Mouse (Mus musculus) embryonic facial prominence, embryonic 13.5 days (tissue): ENCODE results near the gene Adamtsl5. TPM values are rescaled to one million over a fixed set of nuclear protein-coding genes. Genes with fewer than 3 reads are reported as not detected.

ENCODE experiments used
- microRNA-seq: library from miRNA; unstranded; fragments of <30 nt; microRNA quantifications from one replicate; pipeline ENCODE4, GENCODE M21; 2016
- polyA plus RNA-seq: library from polyadenylated mRNA; unstranded; fragments of >200 nt; fragmentation: Nextera tagmentation; extraction: Ambion mirVana; gene quantifications from 2 replicates; pipeline ENCODE4 v1.2.1, GENCODE M21; 2015

Gene Adamtsl5
- polyA plus RNA-seq, 1 experiment from 2014 or later, result 3.2 TPM

Small RNA genes lying within 50 kb of the gene (microRNA-seq; reads per million reads assigned to microRNA genes)
- gene Gm22721, result not detected

Other genes with a start within 250 kb of the Adamtsl5 start
- 15.8 and 16.1 TPM in 2 replicates for gene Sbno2, start 242.8 kb downstream of the Adamtsl5 start, polyA plus RNA-seq
- 18.5 and 19.0 TPM in 2 replicates for gene Stk11, start 232.6 kb downstream of the Adamtsl5 start, polyA plus RNA-seq
- 491 and 513 TPM in 2 replicates for gene Atp5d, start 209.8 kb downstream of the Adamtsl5 start, polyA plus RNA-seq
- 6.8 and 9.8 TPM in 2 replicates for gene Cbarp, start 207.6 kb downstream of the Adamtsl5 start, polyA plus RNA-seq
- 21.2 and 25.7 TPM in 2 replicates for gene Midn, start 200.1 kb downstream of the Adamtsl5 start, polyA plus RNA-seq
- 142 and 162 TPM in 2 replicates for gene Cirbp, start 182.4 kb downstream of the Adamtsl5 start, polyA plus RNA-seq
- gene 1600002K03Rik, start 175.5 kb downstream of the Adamtsl5 start, polyA plus RNA-seq, result 11.0 and 11.6 TPM in 2 replicates
- 26.8 and 38.8 TPM in 2 replicates for gene Efna2, start 168.9 kb downstream of the Adamtsl5 start, polyA plus RNA-seq
- gene Mum1, start 122.0 kb downstream of the Adamtsl5 start, polyA plus RNA-seq, result 96.1 and 97.6 TPM in 2 replicates
- 266 and 299 TPM in 2 replicates for gene Ndufs7, start 99.3 kb downstream of the Adamtsl5 start, polyA plus RNA-seq
- gene Gamt, start 87.4 kb downstream of the Adamtsl5 start, polyA plus RNA-seq, result 27.2 and 33.6 TPM in 2 replicates
- gene Dazap1, start 86.9 kb downstream of the Adamtsl5 start, polyA plus RNA-seq, result 66.0 and 70.6 TPM in 2 replicates
- gene Rps15, start 56.0 kb downstream of the Adamtsl5 start, polyA plus RNA-seq, result 1,000 and 1,047 TPM in 2 replicates
- gene Apc2, start 52.4 kb downstream of the Adamtsl5 start, polyA plus RNA-seq, result 9.3 and 9.4 TPM in 2 replicates
- gene 2310011J03Rik, start 27.9 kb downstream of the Adamtsl5 start, polyA plus RNA-seq, result 49.3 and 57.9 TPM in 2 replicates
- gene Pcsk4, start 18.9 kb downstream of the Adamtsl5 start, polyA plus RNA-seq, result 4.4 and 4.9 TPM in 2 replicates
- 6.0 and 6.3 TPM in 2 replicates for gene Reep6, start 18.5 kb downstream of the Adamtsl5 start, polyA plus RNA-seq
- 1.8 and 2.6 TPM in 2 replicates for gene Plk5, start 8.0 kb upstream of the Adamtsl5 start, polyA plus RNA-seq
- gene Mex3d, start 39.2 kb upstream of the Adamtsl5 start, polyA plus RNA-seq, result 8.9 and 10.4 TPM in 2 replicates
- 263 and 297 TPM in 2 replicates for gene Mbd3, start 51.1 kb upstream of the Adamtsl5 start, polyA plus RNA-seq
- gene Uqcr11, start 58.4 kb upstream of the Adamtsl5 start, polyA plus RNA-seq, result 447 and 479 TPM in 2 replicates
- 162 and 183 TPM in 2 replicates for gene Tcf3, start 85.2 kb upstream of the Adamtsl5 start, polyA plus RNA-seq
- not detected in 2 replicates for gene Onecut3, start 146.4 kb upstream of the Adamtsl5 start, polyA plus RNA-seq
- gene Atp8b3, start 190.7 kb upstream of the Adamtsl5 start, polyA plus RNA-seq, result 0.04 and 0.28 TPM in 2 replicates
- 25.9 and 31.3 TPM in 2 replicates for gene Rexo1, start 213.1 kb upstream of the Adamtsl5 start, polyA plus RNA-seq
- 9.5 and 12.0 TPM in 2 replicates for gene Klf16, start 228.9 kb upstream of the Adamtsl5 start, polyA plus RNA-seq
- 84.6 and 85.3 TPM in 2 replicates for gene Abhd17a, start 241.9 kb upstream of the Adamtsl5 start, polyA plus RNA-seq